Mouse (Mus musculus) megakaryocyte, embryonic 14.5 days (primary cell): ENCODE measurements around the gene Inppl1. TPM values are rescaled to one million over a fixed set of nuclear protein-coding genes. Genes with fewer than 3 reads are reported as not detected.

Source experiments
- H3K27me3 ChIP-seq: replicated peaks from 2 replicates; pipeline ENCODE3; 2012; ENCODE audit warnings: inconsistent platforms
- H3K36me3 ChIP-seq: replicated peaks from 2 replicates; pipeline ENCODE3; 2012; ENCODE audit warnings: low read length, inconsistent platforms, mixed read lengths
- H3K4me1 ChIP-seq: 2 replicates; pipeline ENCODE4 v1.6.1; 2012; ENCODE audit warnings: inconsistent platforms
- H3K4me3 ChIP-seq: replicated peaks from 2 replicates; pipeline ENCODE3; 2012; ENCODE audit warnings: moderate library complexity, mild to moderate bottlenecking, inconsistent platforms
- H3K9me3 ChIP-seq: 2 replicates; pipeline ENCODE4 v1.6.1; 2012; ENCODE audit warnings: inconsistent platforms
- FLI1 ChIP-seq: IDR thresholded peaks from 2 replicates; pipeline ENCODE4 v1.6.1; 2012; ENCODE audit warnings: low read length, inconsistent platforms, mixed read lengths
- GATA1 ChIP-seq: IDR thresholded peaks from 3 replicates; pipeline ENCODE4 v1.6.1; 2012; ENCODE audit warnings: mixed read lengths, low read length, inconsistent platforms, borderline replicate concordance
- polyA plus RNA-seq: library from polyadenylated mRNA; stranded (reverse); fragments of >175 nt; gene quantifications from 2 replicates; pipeline ENCODE4 v1.2.3, GENCODE M21; 2012; ENCODE audit warnings: low replicate concordance; ENCODE audit not compliant: insufficient read depth

Inppl1 gene
- polyA plus RNA-seq, 1 experiment: 78.9 TPM

GRCm38 (mm10) chr7:101777053-101777452 is 61.0 kb downstream of the Inppl1 start:
- H3K36me3 ChIP-seq: peaks cover 79% of the 10 kb centered on the region
- no peaks in the 10 kb centered on the region for H3K27me3 ChIP-seq
- H3K4me1 ChIP-seq: peaks cover 4% of the 10 kb centered on the region
- H3K9me3 ChIP-seq: no peaks in the 10 kb centered on the region
- H3K4me3 ChIP-seq: no peak overlapping the region
- TF ChIP-seq FLI1: no peak
- TF ChIP-seq GATA1: no peak

GRCm38 (mm10) chr7:101772687-101773086 is 65.3 kb downstream of the Inppl1 start:
- peaks cover 10% of the 10 kb centered on the region for H3K4me1 ChIP-seq
- no peak overlapping the region for H3K4me3 ChIP-seq
- H3K9me3 ChIP-seq: no peaks in the 10 kb centered on the region
- peaks cover 59% of the 10 kb centered on the region for H3K36me3 ChIP-seq
- no peak for TF ChIP-seq FLI1
- no peak for TF ChIP-seq GATA1
- no peaks in the 10 kb centered on the region for H3K27me3 ChIP-seq

Other genes with a start within 250 kb of the Inppl1 start
- gene Clpb, start 174.6 kb downstream of the Inppl1 start, polyA plus RNA-seq: 8.3 and 18.4 TPM in 2 replicates
- 0.29 TPM in 1 of 2 replicates, not detected in the other for gene Phox2a, start 19.9 kb downstream of the Inppl1 start, polyA plus RNA-seq
- gene Folr2, start 19.0 kb upstream of the Inppl1 start, polyA plus RNA-seq: 0.77 TPM in 1 of 2 replicates, not detected in the other
- gene Anapc15, start 25.5 kb upstream of the Inppl1 start, polyA plus RNA-seq: 31.8 and 36.2 TPM in 2 replicates
- gene Folr1, start 32.6 kb upstream of the Inppl1 start, polyA plus RNA-seq: not detected in 2 replicates
- gene Lamtor1, start 67.7 kb upstream of the Inppl1 start, polyA plus RNA-seq: 156 and 181 TPM in 2 replicates
- gene Tomt, start 68.1 kb upstream of the Inppl1 start, polyA plus RNA-seq: not detected in 2 replicates
- gene Lrrc51, start 95.7 kb upstream of the Inppl1 start, polyA plus RNA-seq: not detected in 2 replicates
- gene Numa1, start 95.9 kb upstream of the Inppl1 start, polyA plus RNA-seq: 57.5 and 58.2 TPM in 2 replicates
- gene Il18bp, start 180.5 kb upstream of the Inppl1 start, polyA plus RNA-seq: 24.3 and 28.3 TPM in 2 replicates
- gene Rnf121, start 227.2 kb upstream of the Inppl1 start, polyA plus RNA-seq: 2.8 TPM in 1 of 2 replicates, not detected in the other
- gene Xndc1, start 227.3 kb upstream of the Inppl1 start, polyA plus RNA-seq: 4.0 and 5.4 TPM in 2 replicates
- gene Xntrpc, start 227.5 kb upstream of the Inppl1 start, polyA plus RNA-seq: 0.51 and 0.64 TPM in 2 replicates
- not detected in 2 replicates for gene Trpc2, start 244.9 kb upstream of the Inppl1 start, polyA plus RNA-seq